Comparison of ENCODE assay signal across 8 mouse cellular contexts in genomic region chr8:24386462-24386861, GRCm38 (mm10).
DNase-seq lines count a peak whose midpoint lies in the region; ATAC-seq and TF ChIP-seq lines count a peak whose summit lies in the region.

No protein-coding gene starts in this region.

- no peak overlapping the region for H3K27ac ChIP-seq in forebrain, embryonic 10.5 days
- H3K27ac ChIP-seq in midbrain, embryonic 11.5 days (ENCODE audit: low read depth, low read length), result no peak overlapping the region
- H3K27ac ChIP-seq in spleen, adult 2 months (ENCODE audit: insufficient read depth, low read length), result no peak overlapping the region

- TF ChIP-seq CTCF in spleen, adult 2 months (IDR thresholded peaks at IDR 0.05; ENCODE audit: extremely low read depth, insufficient read depth, insufficient read length, insufficient replicate concordance), result peak; percentile 25; the same call in 1 of the 2 replicates

- no peaks in the 10 kb centered on the region for H3K36me3 ChIP-seq in forebrain, embryonic 10.5 days (replicated peaks)
- H3K36me3 ChIP-seq in midbrain, embryonic 11.5 days (ENCODE audit: control insufficient read depth, insufficient read depth, low read length), result no peaks in the 10 kb centered on the region
- no peaks in the 10 kb centered on the region for H3K36me3 ChIP-seq in spleen, adult 2 months (ENCODE audit: control insufficient read depth, insufficient read depth, low read length)

- 9% methylated on average over 3 of the region's 3 CpGs for WGBS in forebrain, embryonic 10.5 days
- WGBS in midbrain, embryonic 11.5 days, result 12% methylated on average over 3 of the region's 3 CpGs
- 4% methylated on average over 3 of the region's 3 CpGs for WGBS in spleen, adult 2 months

- H3K9me3 ChIP-seq in forebrain, embryonic 10.5 days, result no peaks in the 10 kb centered on the region
- no peaks in the 10 kb centered on the region for H3K9me3 ChIP-seq in midbrain, embryonic 11.5 days (ENCODE audit: control insufficient read depth, low read length)

- no peaks in the 10 kb centered on the region for H3K4me1 ChIP-seq in forebrain, embryonic 10.5 days
- no peaks in the 10 kb centered on the region for H3K4me1 ChIP-seq in midbrain, embryonic 11.5 days (ENCODE audit: control insufficient read depth, insufficient read depth, low read length)
- H3K4me1 ChIP-seq in spleen, adult 2 months (ENCODE audit: control insufficient read depth, insufficient read depth, insufficient read length), result no peaks in the 10 kb centered on the region

- no peak for TF ChIP-seq POLR2A in spleen, adult 2 months (IDR thresholded peaks at IDR 0.05; ENCODE audit: low read depth, low read length)

- no peak overlapping the region for H3K4me3 ChIP-seq in forebrain, embryonic 10.5 days
- no peak overlapping the region for H3K4me3 ChIP-seq in midbrain, embryonic 11.5 days (ENCODE audit: low read depth, low read length)
- H3K4me3 ChIP-seq in spleen, adult 2 months (ENCODE audit: extremely low read depth, insufficient read depth, insufficient read length), result no peak overlapping the region

- intact Hi-C loops in heart, postnatal 36 days (cut with DNase I), result loop anchor here (1.0 to 10.0 kb wide), 4 partner anchors 109 to 790 kb away; no protein-coding TSS in a partner anchor

- peak; percentile 16 for DNase-seq in CD4-positive, CD25-positive, alpha-beta regulatory T cell, adult 2 months (ENCODE audit: low read depth, low spot score)
- peak; percentile 86 to 88 for DNase-seq in adrenal gland, postnatal 36 days
- peak; percentile 78 for DNase-seq in forebrain, embryonic 10.5 days (ENCODE audit: extremely low spot score, low spot score)
- peak; percentile 74 to 85 for DNase-seq in heart, postnatal 36 days
- peak; percentile 29 for DNase-seq in left cerebral cortex, adult 11 months (ENCODE audit: low spot score)
- DNase-seq in midbrain, embryonic 11.5 days (ENCODE audit: low spot score, missing footprints), result peak; percentile 96
- peak in 1 of 2 experiments; percentile 15 for DNase-seq in spleen, adult 2 months (ENCODE audit: low read depth in 1 of 2, low spot score in 2 of 2)

- no peak for ATAC-seq in CD4-positive, CD25-positive, alpha-beta regulatory T cell, adult 4 months
- ATAC-seq in midbrain, embryonic 11.5 days (ENCODE audit: low FRiP score), result peak; percentile 64; the same call in 1 of the 2 replicates

- H3K9ac ChIP-seq in midbrain, embryonic 11.5 days (ENCODE audit: low read length), result no peak overlapping the region

- no peak overlapping the region for H3K4me2 ChIP-seq in midbrain, embryonic 11.5 days

- H3K27me3 ChIP-seq in forebrain, embryonic 10.5 days (ENCODE audit: poor library complexity, severe bottlenecking), result no peaks in the 10 kb centered on the region
- H3K27me3 ChIP-seq in midbrain, embryonic 11.5 days (ENCODE audit: control insufficient read depth, insufficient read depth, low read length), result no peaks in the 10 kb centered on the region
- H3K27me3 ChIP-seq in spleen, adult 2 months (ENCODE audit: control insufficient read depth, insufficient read depth, low read length), result no peaks in the 10 kb centered on the region
